Mouse (Mus musculus): ENCODE measurements around the gene Hs2st1. TPM values are rescaled to one million over a fixed set of nuclear protein-coding genes. Genes with fewer than 3 reads are reported as not detected.

The Hs2st1 gene
- total and polyA plus RNA-seq, 3 experiments, result 13.6 to 16.1 TPM; not detected in 1

GRCm38 (mm10) chr3:144553942-144554341 is 16.0 kb downstream of the Hs2st1 start:
- no peaks in the 10 kb centered on the region for H3K9me3 ChIP-seq (replicated peaks; ENCODE audit: insufficient read depth, low read length)
- no peak for DNase-seq (ENCODE audit: low read depth, low spot score)
- TF ChIP-seq MEF2A (IDR thresholded peaks at IDR 0.05; ENCODE audit: extremely low read depth, insufficient replicate concordance, low read depth, low read length, poor library complexity, severe bottlenecking), result no peak
- no peak for TF ChIP-seq ZC3H11A (IDR thresholded peaks at IDR 0.05; ENCODE audit: low read depth, low read length)
- no peak for TF ChIP-seq BHLHE40 (IDR thresholded peaks at IDR 0.05; ENCODE audit: borderline replicate concordance, low read depth, low read length)
- no peak for TF ChIP-seq ZNF384 (IDR thresholded peaks at IDR 0.05; ENCODE audit: low read depth, low read length)
- no peak for TF ChIP-seq RCOR1 (IDR thresholded peaks at IDR 0.05; ENCODE audit: low read depth, low read length)
- no peak for TF ChIP-seq ETS1 (IDR thresholded peaks at IDR 0.05; ENCODE audit: low read depth, low read length)
- TF ChIP-seq RAD21 (IDR thresholded peaks at IDR 0.05; ENCODE audit: low read depth, low read length), result no peak
- TF ChIP-seq CTCF (IDR thresholded peaks at IDR 0.05 in 2 of 3, conservative IDR thresholded peaks at IDR 0.05 in 1 of 3; ENCODE audit: control insufficient read depth in 1 of 3, insufficient read depth in 1 of 3, low read depth in 2 of 3, low read length in 3 of 3, poor library complexity in 1 of 3, severe bottlenecking in 1 of 3), result no peak
- TF ChIP-seq TAL1 (IDR thresholded peaks at IDR 0.05; ENCODE audit: low read length), result no peak
- TF ChIP-seq USF1 (IDR thresholded peaks at IDR 0.05; ENCODE audit: low read depth, low read length), result no peak
- TF ChIP-seq KAT2A (conservative IDR thresholded peaks at IDR 0.05; ENCODE audit: low read depth, low read length), result no peak
- no peak for TF ChIP-seq HCFC1 (IDR thresholded peaks at IDR 0.05; ENCODE audit: low read depth, low read length)
- no peak for TF ChIP-seq CHD2 (IDR thresholded peaks at IDR 0.05; ENCODE audit: low read length)
- H3K36me3 ChIP-seq (ENCODE audit: control insufficient read depth in 1 of 2, insufficient read depth in 2 of 2, low read length in 2 of 2), result no peaks in the 10 kb centered on the region
- H3K79me2 ChIP-seq (ENCODE audit: control insufficient read depth, insufficient read depth, low read length, poor library complexity), result peaks cover 29% of the 10 kb centered on the region
- no peak overlapping the region for H3K27ac ChIP-seq (ENCODE audit: control insufficient read depth, low read depth, low read length)
- no peaks in the 10 kb centered on the region for H3K4me1 ChIP-seq (ENCODE audit: control insufficient read depth in 1 of 2, insufficient read depth in 2 of 2, low read length in 2 of 2)
- no peak overlapping the region for H3K9ac ChIP-seq (ENCODE audit: control insufficient read depth, low read depth, low read length, poor library complexity, severe bottlenecking)
- H3K4me3 ChIP-seq (ENCODE audit: control insufficient read depth in 1 of 2, insufficient read depth in 1 of 2, low read depth in 2 of 2, low read length in 2 of 2), result no peak overlapping the region
- H3K27me3 ChIP-seq (ENCODE audit: control insufficient read depth in 1 of 2, insufficient read depth in 2 of 2, low read length in 2 of 2), result no peaks in the 10 kb centered on the region

GRCm38 (mm10) chr3:144551416-144551815 is 18.6 kb downstream of the Hs2st1 start:
- H3K79me2 ChIP-seq (ENCODE audit: control insufficient read depth, insufficient read depth, low read length, poor library complexity), result peaks cover 19% of the 10 kb centered on the region
- no peaks in the 10 kb centered on the region for H3K9me3 ChIP-seq (replicated peaks; ENCODE audit: insufficient read depth, low read length)
- no peaks in the 10 kb centered on the region for H3K27me3 ChIP-seq (ENCODE audit: control insufficient read depth in 1 of 2, insufficient read depth in 2 of 2, low read length in 2 of 2)
- H3K4me1 ChIP-seq (ENCODE audit: control insufficient read depth in 1 of 2, insufficient read depth in 2 of 2, low read length in 2 of 2), result no peaks in the 10 kb centered on the region
- no peak overlapping the region for H3K9ac ChIP-seq (ENCODE audit: control insufficient read depth, low read depth, low read length, poor library complexity, severe bottlenecking)
- no peaks in the 10 kb centered on the region for H3K36me3 ChIP-seq (ENCODE audit: control insufficient read depth in 1 of 2, insufficient read depth in 2 of 2, low read length in 2 of 2)
- no peak overlapping the region for H3K27ac ChIP-seq (ENCODE audit: control insufficient read depth, low read depth, low read length)
- no peak for TF ChIP-seq USF2 (IDR thresholded peaks at IDR 0.05; ENCODE audit: borderline replicate concordance in 1 of 2, insufficient read depth in 1 of 2, low read depth in 1 of 2, low read length in 2 of 2)
- H3K4me3 ChIP-seq (ENCODE audit: control insufficient read depth in 1 of 2, insufficient read depth in 1 of 2, low read depth in 2 of 2, low read length in 2 of 2), result no peak overlapping the region
- no peak for DNase-seq (ENCODE audit: low read depth, low spot score)

GRCm38 (mm10) chr3:144550659-144551058 is 19.3 kb downstream of the Hs2st1 start:
- Histone ChIP-seq H3K4me1 (ENCODE audit: control insufficient read depth in 1 of 2, insufficient read depth in 2 of 2, low read length in 2 of 2) (no peaks in the 10 kb centered on the region), H3K9ac (ENCODE audit: control insufficient read depth, low read depth, low read length, poor library complexity, severe bottlenecking) (no peak overlapping the region), H3K4me3 (ENCODE audit: control insufficient read depth in 1 of 2, insufficient read depth in 1 of 2, low read depth in 2 of 2, low read length in 2 of 2) (no peak overlapping the region), H3K79me2 (ENCODE audit: control insufficient read depth, insufficient read depth, low read length, poor library complexity) (peaks cover 20% of the 10 kb centered on the region), H3K27ac (ENCODE audit: control insufficient read depth, low read depth, low read length) (no peak overlapping the region), H3K27me3 (ENCODE audit: control insufficient read depth in 1 of 2, insufficient read depth in 2 of 2, low read length in 2 of 2) (no peaks in the 10 kb centered on the region), H3K9me3 (replicated peaks; ENCODE audit: insufficient read depth, low read length) (no peaks in the 10 kb centered on the region), H3K36me3 (ENCODE audit: control insufficient read depth in 1 of 2, insufficient read depth in 2 of 2, low read length in 2 of 2) (no peaks in the 10 kb centered on the region)
- TF ChIP-seq TCF12 (IDR thresholded peaks at IDR 0.05; ENCODE audit: low read depth, low read length) (no peak), MAX (IDR thresholded peaks at IDR 0.05; ENCODE audit: low read length) (no peak), ZKSCAN1 (IDR thresholded peaks at IDR 0.05; ENCODE audit: low read depth, low read length) (no peak), CTCF (IDR thresholded peaks at IDR 0.05 in 2 of 3, conservative IDR thresholded peaks at IDR 0.05 in 1 of 3; ENCODE audit: control insufficient read depth in 1 of 3, insufficient read depth in 1 of 3, low read depth in 2 of 3, low read length in 3 of 3, poor library complexity in 1 of 3, severe bottlenecking in 1 of 3) (no peak), SIN3A (IDR thresholded peaks at IDR 0.05; ENCODE audit: low read length) (no peak), MXI1 (IDR thresholded peaks at IDR 0.05; ENCODE audit: low read depth, low read length) (no peak), CHD2 (IDR thresholded peaks at IDR 0.05; ENCODE audit: low read length) (no peak)
- no peak for DNase-seq (ENCODE audit: low read depth, low spot score)

All from MEL (cell line).